Mouse (Mus musculus) myocyte (in vitro differentiated cells): ENCODE data around the gene Ldha.
"Not testable (repeated sequence)": the region's sequence is repeated elsewhere in the genome, so short reads cannot be mapped to it uniquely, and the experiment has no call there.

Source experiments
- E2F4 ChIP-seq: IDR thresholded peaks from one replicate; pipeline ENCODE4 v1.6.1; 2011; ENCODE audit warnings: mild to moderate bottlenecking, control low read depth, moderate library complexity; ENCODE audit not compliant: insufficient read depth
- MAX ChIP-seq: IDR thresholded peaks from one replicate; pipeline ENCODE4 v1.6.1; 2011; ENCODE audit warnings: low read depth, mild to moderate bottlenecking, control low read depth
- POLR2A ChIP-seq: IDR thresholded peaks from one replicate; pipeline ENCODE4 v1.6.1; 2011; ENCODE audit warnings: low read depth, mild to moderate bottlenecking, control low read depth, moderate library complexity; ENCODE audit not compliant: insufficient read length
- POLR2AphosphoS2 ChIP-seq: IDR thresholded peaks from one replicate; pipeline ENCODE4 v1.6.1; 2011; ENCODE audit warnings: low read depth, control low read depth; ENCODE audit not compliant: insufficient read length
- TCF3 ChIP-seq: IDR thresholded peaks from one replicate; pipeline ENCODE4 v1.6.1; 2011; ENCODE audit warnings: low read depth, control low read depth; ENCODE audit not compliant: insufficient read length
- USF1 ChIP-seq: IDR thresholded peaks from one replicate; pipeline ENCODE4 v1.6.1; 2011; ENCODE audit warnings: low read depth, mild to moderate bottlenecking, control low read depth, moderate library complexity

DNA sequence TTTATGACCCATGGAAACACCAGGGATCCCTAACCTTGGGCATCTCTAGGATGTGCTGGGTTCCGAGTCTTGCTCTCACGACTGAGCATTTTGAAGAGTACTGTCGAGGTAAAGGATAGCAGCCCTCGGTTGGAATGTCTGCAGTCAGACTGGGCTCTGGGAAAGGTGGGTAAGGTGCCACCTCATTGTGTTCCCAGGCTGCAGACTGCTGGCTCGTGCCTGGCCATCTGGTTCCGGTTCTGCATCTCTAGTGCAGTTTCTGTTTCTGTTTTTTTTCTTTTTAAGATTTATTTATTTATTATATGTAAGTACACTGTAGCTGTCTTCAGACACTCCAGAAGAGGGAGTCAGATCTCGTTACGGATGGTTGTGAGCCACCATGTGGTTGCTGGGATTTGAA lies 40.7 kb downstream of the Ldha start:
- TF ChIP-seq POLR2A, MAX, USF1, E2F4, TCF3: not testable (repeated sequence)
- TF ChIP-seq POLR2AphosphoS2, result peak; percentile 13
